Mouse (Mus musculus) cerebellum, adult 2 months (tissue): ENCODE data around the gene Lct. TPM values are rescaled to one million over a fixed set of nuclear protein-coding genes. Genes with fewer than 3 reads are reported as not detected.
"Not testable (repeated sequence)": the region's sequence is repeated elsewhere in the genome, so short reads cannot be mapped to it uniquely, and the experiment has no call there.

Source experiments
- DNase-seq, 2 experiments: peaks; one replicate each; pipeline ENCODE4 v3.0.0; 2021
- H3K27ac ChIP-seq: fragments of 200-500 bp; 2 replicates; pipeline ENCODE4 v1.5.1; 2012; ENCODE audit warnings: low read length, control low read depth, inconsistent platforms; ENCODE audit not compliant: insufficient read depth
- H3K27me3 ChIP-seq: fragments of 200-500 bp; 2 replicates; pipeline ENCODE4 v1.6.1; 2012; ENCODE audit warnings: inconsistent platforms, mild to moderate bottlenecking, low read length, moderate library complexity; ENCODE audit not compliant: control insufficient read depth, insufficient read depth
- H3K4me1 ChIP-seq: fragments of 200-500 bp; 2 replicates; pipeline ENCODE4 v1.6.1; 2011; ENCODE audit warnings: low read length; ENCODE audit not compliant: control insufficient read depth, insufficient read depth
- H3K4me3 ChIP-seq: fragments of 200-500 bp; replicated peaks from 2 replicates; pipeline ENCODE3; 2011; ENCODE audit warnings: mild to moderate bottlenecking, low read depth, low read length, control low read depth; ENCODE audit not compliant: insufficient read depth
- CTCF ChIP-seq: fragments of 200-500 bp; IDR thresholded peaks from 2 replicates; pipeline ENCODE4 v1.5.1; 2011; ENCODE audit warnings: low read depth, mild to moderate bottlenecking, control low read depth, low read length, moderate library complexity, borderline replicate concordance; ENCODE audit not compliant: insufficient read depth
- POLR2A ChIP-seq: fragments of 200-500 bp; IDR thresholded peaks from 2 replicates; pipeline ENCODE4 v1.6.1; 2011; ENCODE audit warnings: low read length, control low read depth, borderline replicate concordance; ENCODE audit not compliant: insufficient read depth
- WGBS: fragments of 180-500 bp; shearing (Covaris S2); methylation state at CpG from one replicate; pipeline ENCODE4 v1.1.7; 2018; 5-methylcytosine and 5-hydroxymethylcytosine counted together
- polyA plus RNA-seq: library from polyadenylated mRNA; depleted of rRNA; stranded (reverse); fragments of >200 nt; gene quantifications from 2 replicates; pipeline ENCODE4 v1.2.3, GENCODE M21; 2012

The Lct gene
- polyA plus RNA-seq, 1 experiment, result 0.33 TPM

GRCm38 (mm10) chr1:128323026-128323643 lies 5.0 kb downstream of the Lct start:
- H3K4me1 ChIP-seq, result no peaks in the 10 kb centered on the region
- no peak overlapping the region for H3K27ac ChIP-seq
- WGBS, result 93% methylated on average over 8 of the region's 8 CpGs
- no peak for DNase-seq
- TF ChIP-seq POLR2A (no peak), CTCF (no peak)
- no peak overlapping the region for H3K4me3 ChIP-seq
- no peaks in the 10 kb centered on the region for H3K27me3 ChIP-seq

- not testable (repeated sequence) for H3K27ac ChIP-seq, H3K4me1 ChIP-seq, DNase-seq, H3K4me3 ChIP-seq, H3K27me3 ChIP-seq
- WGBS, result 82% methylated on average over 6 of the region's 6 CpGs
Observed at GRCm38 (mm10) chr1:128319266-128319665, 8.9 kb downstream of the Lct start.

- no peak overlapping the region for H3K27ac ChIP-seq
- H3K4me3 ChIP-seq, result no peak overlapping the region
- no peaks in the 10 kb centered on the region for H3K27me3 ChIP-seq
- DNase-seq, result no peak
- 90% methylated on average over 4 of the region's 4 CpGs for WGBS
- no peak for TF ChIP-seq CTCF
- no peak for TF ChIP-seq POLR2A
- H3K4me1 ChIP-seq, result 0 out of 2 replicates have a peak, but pooled peaks cover 5% of the 10 kb centered on the region
Observed at GRCm38 (mm10) chr1:128314665-128315064, 13.5 kb downstream of the Lct start.

- Histone ChIP-seq H3K4me3 (no peak overlapping the region), H3K27ac (no peak overlapping the region), H3K4me1 (0 out of 2 replicates have a peak, but pooled peaks cover 5% of the 10 kb centered on the region), H3K27me3 (no peaks in the 10 kb centered on the region)
- TF ChIP-seq POLR2A (no peak), CTCF (0 out of 2 replicates have a peak, but pooled peaks have one; percentile 11)
- DNase-seq, result no peak
- WGBS, result 81% methylated on average over 3 of the region's 3 CpGs
Observed at GRCm38 (mm10) chr1:128309043-128309442, 19.1 kb downstream of the Lct start.

GRCm38 (mm10) chr1:128303900-128304299 lies 24.2 kb downstream of the Lct start:
- Histone ChIP-seq H3K4me3 (peak overlapping the region; percentile 46), H3K27ac (no peak overlapping the region), H3K4me1 (no peaks in the 10 kb centered on the region; the same call in 1 of the 2 replicates), H3K27me3 (no peaks in the 10 kb centered on the region)
- WGBS, result 6% methylated on average over 16 of the region's 16 CpGs
- TF ChIP-seq POLR2A (no peak), CTCF (no peak)
- DNase-seq, result peak; percentile 91 to 95

GRCm38 (mm10) chr1:128295717-128296528 lies 32.2 kb downstream of the Lct start:
- TF ChIP-seq CTCF, result no peak
- no peak for TF ChIP-seq POLR2A
- 77% methylated on average over 5 of the region's 5 CpGs for WGBS
- peaks cover 9% of the 10 kb centered on the region; the same call in 1 of the 2 replicates for H3K4me1 ChIP-seq
- no peak overlapping the region for H3K27ac ChIP-seq
- no peak overlapping the region for H3K4me3 ChIP-seq
- H3K27me3 ChIP-seq, result no peaks in the 10 kb centered on the region
- no peak for DNase-seq

- Histone ChIP-seq H3K4me1 (peaks cover 9% of the 10 kb centered on the region; the same call in 1 of the 2 replicates), H3K27ac (no peak overlapping the region), H3K4me3 (no peak overlapping the region), H3K27me3 (no peaks in the 10 kb centered on the region)
- WGBS, result 73% methylated on average over 8 of the region's 8 CpGs
- DNase-seq, result peak in 1 of 2 experiments; percentile 12
- TF ChIP-seq CTCF, result no peak
Observed at GRCm38 (mm10) chr1:128295296-128295695, 32.8 kb downstream of the Lct start.

- Histone ChIP-seq H3K4me3 (no peak overlapping the region), H3K4me1 (peaks cover 9% of the 10 kb centered on the region; the same call in 1 of the 2 replicates), H3K27ac (no peak overlapping the region), H3K27me3 (no peaks in the 10 kb centered on the region)
- TF ChIP-seq POLR2A (no peak), CTCF (no peak)
- DNase-seq, result peak; percentile 75 to 85
- WGBS, result 11% methylated on average over 12 of the region's 12 CpGs
Observed at GRCm38 (mm10) chr1:128293524-128293923, 34.6 kb downstream of the Lct start.
